Mouse (Mus musculus) adrenal gland, postnatal 10 days (tissue): Measurements from ENCODE around the gene Ttc7b. TPM values are rescaled to one million over a fixed set of nuclear protein-coding genes. Genes with fewer than 3 reads are reported as not detected.

Experiments
- DNase-seq: peaks from one replicate; pipeline ENCODE4 v3.0.0; 2021; ENCODE audit warnings: mixed read lengths
- total RNA-seq, 2 experiments: library from RNA; stranded (reverse); gene quantifications; 2 replicates each; pipeline ENCODE4 v1.2.3; 2021

Gene Ttc7b
- total RNA-seq, 2 experiments from 2014 or later, result 63.4 to 85.3 TPM

- DNase-seq, result no peak
Observed at GRCm38 (mm10) chr12:100447701-100448277, 72.8 kb downstream of the Ttc7b start.

GRCm38 (mm10) chr12:100447161-100447560 is 73.5 kb downstream of the Ttc7b start:
- DNase-seq, result no peak

- no peak for DNase-seq
Observed at GRCm38 (mm10) chr12:100445686-100446085, 74.9 kb downstream of the Ttc7b start.

GRCm38 (mm10) chr12:100445271-100445670 is 75.4 kb downstream of the Ttc7b start:
- no peak for DNase-seq

- DNase-seq, result no peak
Observed at GRCm38 (mm10) chr12:100444671-100445165, 75.9 kb downstream of the Ttc7b start.

GRCm38 (mm10) chr12:100443452-100443851 is 77.2 kb downstream of the Ttc7b start:
- DNase-seq, result no peak

GRCm38 (mm10) chr12:100441609-100442008 is 79.0 kb downstream of the Ttc7b start:
- no peak for DNase-seq

- no peak for DNase-seq
Observed at GRCm38 (mm10) chr12:100439883-100440282, 80.7 kb downstream of the Ttc7b start.

- DNase-seq, result no peak
Observed at GRCm38 (mm10) chr12:100439145-100439755, 81.4 kb downstream of the Ttc7b start.

GRCm38 (mm10) chr12:100438509-100438908 is 82.1 kb downstream of the Ttc7b start:
- no peak for DNase-seq

GRCm38 (mm10) chr12:100437862-100438261 is 82.8 kb downstream of the Ttc7b start:
- no peak for DNase-seq

GRCm38 (mm10) chr12:100435763-100436162 is 84.9 kb downstream of the Ttc7b start:
- DNase-seq, result no peak

- no peak for DNase-seq
Observed at GRCm38 (mm10) chr12:100431830-100432229, 88.8 kb downstream of the Ttc7b start.

- no peak for DNase-seq
Observed at GRCm38 (mm10) chr12:100429414-100430114, 91.1 kb downstream of the Ttc7b start.

GRCm38 (mm10) chr12:100428183-100428582 is 92.4 kb downstream of the Ttc7b start:
- no peak for DNase-seq

GRCm38 (mm10) chr12:100426212-100426611 is 94.4 kb downstream of the Ttc7b start:
- DNase-seq, result no peak

GRCm38 (mm10) chr12:100425028-100425427 is 95.6 kb downstream of the Ttc7b start:
- DNase-seq, result no peak

GRCm38 (mm10) chr12:100422286-100422820 is 98.3 kb downstream of the Ttc7b start:
- DNase-seq, result no peak

GRCm38 (mm10) chr12:100421538-100421937 is 99.1 kb downstream of the Ttc7b start:
- peak; percentile 38 for DNase-seq

GRCm38 (mm10) chr12:100420903-100421302 is 99.7 kb downstream of the Ttc7b start:
- no peak for DNase-seq

GRCm38 (mm10) chr12:100419946-100420874 is 100.4 kb downstream of the Ttc7b start:
- DNase-seq, result no peak

- no peak for DNase-seq
Observed at GRCm38 (mm10) chr12:100415802-100416201, 104.8 kb downstream of the Ttc7b start.
